Mouse (Mus musculus): ENCODE measurements around the gene Gfod2. TPM values are rescaled to one million over a fixed set of nuclear protein-coding genes. Genes with fewer than 3 reads are reported as not detected.

The Gfod2 gene
- polyA plus RNA-seq, 1 experiment from 2014 or later = 7.5 TPM

GRCm38 (mm10) chr8:105795785-105796184 is 37.3 kb upstream of the Gfod2 start:
- Histone ChIP-seq H3K36me3 (ENCODE audit: control insufficient read depth, insufficient read depth) (no peaks in the 10 kb centered on the region), H3K9ac (ENCODE audit: low read length) (no peak overlapping the region), H3K4me2 (ENCODE audit: low read depth, low read length) (no peak overlapping the region), H3K27ac (ENCODE audit: low read length) (no peak overlapping the region), H3K4me1 (ENCODE audit: control insufficient read depth, insufficient read depth, low read length) (peaks cover 17% of the 10 kb centered on the region), H3K27me3 (ENCODE audit: control insufficient read depth, insufficient read depth, low read length) (no peaks in the 10 kb centered on the region), H3K4me3 (ENCODE audit: low read length) (no peak overlapping the region), H3K9me3 (replicated peaks; ENCODE audit: control insufficient read depth, low read length) (no peaks in the 10 kb centered on the region)
- no peak for ATAC-seq (replicated peaks; ENCODE audit: extremely low read depth, insufficient read depth, low FRiP score)
- 84% methylated on average over 1 of the region's 1 CpGs for WGBS

- Histone ChIP-seq H3K9ac (ENCODE audit: low read length) (no peak overlapping the region), H3K9me3 (replicated peaks; ENCODE audit: control insufficient read depth, low read length) (no peaks in the 10 kb centered on the region), H3K4me1 (ENCODE audit: control insufficient read depth, insufficient read depth, low read length) (peaks cover 6% of the 10 kb centered on the region), H3K36me3 (ENCODE audit: control insufficient read depth, insufficient read depth) (no peaks in the 10 kb centered on the region), H3K4me2 (ENCODE audit: low read depth, low read length) (no peak overlapping the region), H3K4me3 (ENCODE audit: low read length) (no peak overlapping the region), H3K27me3 (ENCODE audit: control insufficient read depth, insufficient read depth, low read length) (no peaks in the 10 kb centered on the region), H3K27ac (ENCODE audit: low read length) (no peak overlapping the region)
- ATAC-seq (replicated peaks; ENCODE audit: extremely low read depth, insufficient read depth, low FRiP score) = no peak
- 73% methylated on average over 3 of the region's 3 CpGs for WGBS
Measured at GRCm38 (mm10) chr8:105794009-105794598, 35.6 kb upstream of the Gfod2 start.

- Histone ChIP-seq H3K9ac (ENCODE audit: low read length) (no peak overlapping the region), H3K4me3 (ENCODE audit: low read length) (no peak overlapping the region), H3K27ac (ENCODE audit: low read length) (no peak overlapping the region), H3K36me3 (ENCODE audit: control insufficient read depth, insufficient read depth) (no peaks in the 10 kb centered on the region), H3K4me1 (ENCODE audit: control insufficient read depth, insufficient read depth, low read length) (no peaks in the 10 kb centered on the region), H3K4me2 (ENCODE audit: low read depth, low read length) (no peak overlapping the region), H3K9me3 (replicated peaks; ENCODE audit: control insufficient read depth, low read length) (no peaks in the 10 kb centered on the region), H3K27me3 (ENCODE audit: control insufficient read depth, insufficient read depth, low read length) (no peaks in the 10 kb centered on the region)
- no peak for ATAC-seq (replicated peaks; ENCODE audit: extremely low read depth, insufficient read depth, low FRiP score)
- WGBS = 90% methylated on average over 1 of the region's 1 CpGs
Measured at GRCm38 (mm10) chr8:105793331-105793730, 34.9 kb upstream of the Gfod2 start.

GRCm38 (mm10) chr8:105789626-105790025 is 31.2 kb upstream of the Gfod2 start:
- no peaks in the 10 kb centered on the region for H3K4me1 ChIP-seq (ENCODE audit: control insufficient read depth, insufficient read depth, low read length)
- no peak overlapping the region for H3K4me2 ChIP-seq (ENCODE audit: low read depth, low read length)
- peaks cover 8% of the 10 kb centered on the region; the same call in 1 of the 2 replicates for H3K36me3 ChIP-seq (ENCODE audit: control insufficient read depth, insufficient read depth)
- H3K9me3 ChIP-seq (replicated peaks; ENCODE audit: control insufficient read depth, low read length) = no peaks in the 10 kb centered on the region
- no peak overlapping the region for H3K4me3 ChIP-seq (ENCODE audit: low read length)
- no peak overlapping the region for H3K9ac ChIP-seq (ENCODE audit: low read length)
- H3K27me3 ChIP-seq (ENCODE audit: control insufficient read depth, insufficient read depth, low read length) = no peaks in the 10 kb centered on the region
- ATAC-seq (replicated peaks; ENCODE audit: extremely low read depth, insufficient read depth, low FRiP score) = no peak
- no peak overlapping the region for H3K27ac ChIP-seq (ENCODE audit: low read length)

GRCm38 (mm10) chr8:105788927-105789326 is 30.5 kb upstream of the Gfod2 start:
- whole genome bisulfite sequencing = 49% methylated on average over 4 of the region's 4 CpGs
- Histone ChIP-seq H3K27me3 (ENCODE audit: control insufficient read depth, insufficient read depth, low read length) (no peaks in the 10 kb centered on the region), H3K9ac (ENCODE audit: low read length) (no peak overlapping the region), H3K27ac (ENCODE audit: low read length) (peak overlapping the region; percentile 25), H3K4me1 (ENCODE audit: control insufficient read depth, insufficient read depth, low read length) (no peaks in the 10 kb centered on the region), H3K9me3 (replicated peaks; ENCODE audit: control insufficient read depth, low read length) (no peaks in the 10 kb centered on the region), H3K36me3 (ENCODE audit: control insufficient read depth, insufficient read depth) (peaks cover 9% of the 10 kb centered on the region; the same call in 1 of the 2 replicates), H3K4me3 (ENCODE audit: low read length) (no peak overlapping the region), H3K4me2 (ENCODE audit: low read depth, low read length) (no peak overlapping the region)
- peak; percentile 72 for ATAC-seq (replicated peaks; ENCODE audit: extremely low read depth, insufficient read depth, low FRiP score)

- Histone ChIP-seq H3K9me3 (replicated peaks; ENCODE audit: control insufficient read depth, low read length) (no peaks in the 10 kb centered on the region), H3K27ac (ENCODE audit: low read length) (peak overlapping the region; percentile 25; the same call in 1 of the 2 replicates), H3K4me3 (ENCODE audit: low read length) (no peak overlapping the region), H3K36me3 (ENCODE audit: control insufficient read depth, insufficient read depth) (peaks cover 9% of the 10 kb centered on the region; the same call in 1 of the 2 replicates), H3K4me1 (ENCODE audit: control insufficient read depth, insufficient read depth, low read length) (no peaks in the 10 kb centered on the region), H3K4me2 (ENCODE audit: low read depth, low read length) (no peak overlapping the region), H3K27me3 (ENCODE audit: control insufficient read depth, insufficient read depth, low read length) (no peaks in the 10 kb centered on the region), H3K9ac (ENCODE audit: low read length) (no peak overlapping the region)
- WGBS = 93% methylated on average over 2 of the region's 2 CpGs
- ATAC-seq (replicated peaks; ENCODE audit: extremely low read depth, insufficient read depth, low FRiP score) = no peak
Measured at GRCm38 (mm10) chr8:105788241-105788640, 29.8 kb upstream of the Gfod2 start.

GRCm38 (mm10) chr8:105780298-105780697 is 21.8 kb upstream of the Gfod2 start:
- H3K4me3 ChIP-seq (ENCODE audit: low read length) = no peak overlapping the region
- no peak overlapping the region for H3K9ac ChIP-seq (ENCODE audit: low read length)
- ATAC-seq (replicated peaks; ENCODE audit: extremely low read depth, insufficient read depth, low FRiP score) = no peak
- WGBS = 79% methylated on average over 5 of the region's 5 CpGs
- peaks cover 23% of the 10 kb centered on the region for H3K36me3 ChIP-seq (ENCODE audit: control insufficient read depth, insufficient read depth)
- no peaks in the 10 kb centered on the region for H3K4me1 ChIP-seq (ENCODE audit: control insufficient read depth, insufficient read depth, low read length)
- H3K27me3 ChIP-seq (ENCODE audit: control insufficient read depth, insufficient read depth, low read length) = no peaks in the 10 kb centered on the region
- H3K9me3 ChIP-seq (replicated peaks; ENCODE audit: control insufficient read depth, low read length) = no peaks in the 10 kb centered on the region
- H3K27ac ChIP-seq (ENCODE audit: low read length) = no peak overlapping the region
- no peak overlapping the region for H3K4me2 ChIP-seq (ENCODE audit: low read depth, low read length)

GRCm38 (mm10) chr8:105777833-105778232 is 19.4 kb upstream of the Gfod2 start:
- Histone ChIP-seq H3K4me1 (ENCODE audit: control insufficient read depth, insufficient read depth, low read length) (no peaks in the 10 kb centered on the region), H3K9ac (ENCODE audit: low read length) (no peak overlapping the region), H3K9me3 (replicated peaks; ENCODE audit: control insufficient read depth, low read length) (no peaks in the 10 kb centered on the region), H3K27me3 (ENCODE audit: control insufficient read depth, insufficient read depth, low read length) (no peaks in the 10 kb centered on the region), H3K4me3 (ENCODE audit: low read length) (no peak overlapping the region), H3K36me3 (ENCODE audit: control insufficient read depth, insufficient read depth) (peaks cover 41% of the 10 kb centered on the region), H3K4me2 (ENCODE audit: low read depth, low read length) (no peak overlapping the region), H3K27ac (ENCODE audit: low read length) (no peak overlapping the region)
- no peak for ATAC-seq (replicated peaks; ENCODE audit: extremely low read depth, insufficient read depth, low FRiP score)
- 71% methylated on average over 2 of the region's 2 CpGs for WGBS

GRCm38 (mm10) chr8:105774498-105774897 is 16.0 kb upstream of the Gfod2 start:
- 93% methylated on average over 5 of the region's 5 CpGs for WGBS
- H3K27me3 ChIP-seq (ENCODE audit: control insufficient read depth, insufficient read depth, low read length) = no peaks in the 10 kb centered on the region
- H3K4me3 ChIP-seq (ENCODE audit: low read length) = no peak overlapping the region
- peaks cover 57% of the 10 kb centered on the region for H3K36me3 ChIP-seq (ENCODE audit: control insufficient read depth, insufficient read depth)
- no peak overlapping the region for H3K27ac ChIP-seq (ENCODE audit: low read length)
- no peaks in the 10 kb centered on the region for H3K4me1 ChIP-seq (ENCODE audit: control insufficient read depth, insufficient read depth, low read length)
- no peak for ATAC-seq (replicated peaks; ENCODE audit: extremely low read depth, insufficient read depth, low FRiP score)
- H3K9ac ChIP-seq (ENCODE audit: low read length) = no peak overlapping the region
- no peaks in the 10 kb centered on the region for H3K9me3 ChIP-seq (replicated peaks; ENCODE audit: control insufficient read depth, low read length)
- no peak overlapping the region for H3K4me2 ChIP-seq (ENCODE audit: low read depth, low read length)
